Comparison of ENCODE assay signal across 9 mouse cellular contexts in the genomic region with DNA sequence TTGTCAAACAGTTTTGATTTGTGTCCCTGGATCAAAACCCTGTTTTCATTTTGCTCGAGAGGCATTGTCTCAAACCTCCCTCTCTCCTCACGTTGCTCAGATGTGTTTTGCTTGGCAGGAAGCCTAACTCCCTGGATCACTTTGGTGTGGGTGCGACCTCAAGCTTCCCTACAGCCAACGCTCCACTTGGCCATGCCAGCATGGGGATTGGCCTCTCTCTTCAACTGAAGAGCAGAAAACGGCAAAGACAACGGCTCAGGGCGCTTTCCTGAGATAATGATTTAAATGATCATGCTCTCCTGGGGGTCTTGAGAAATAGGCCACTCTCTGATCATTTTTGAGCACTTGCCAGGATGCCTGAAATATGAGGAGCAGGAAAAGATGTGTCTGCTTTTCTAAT.
DNase-seq lines count a peak whose midpoint lies in the region; ATAC-seq and TF ChIP-seq lines count a peak whose summit lies in the region.
"Had no signal": no experiment of that assay in that cellular context is flagged by ENCODE, and none has a peak within 500 bp of the region (broad histone marks: within the 10 kb centered on the region; RNA-seq: fewer than 3 reads in every experiment).

No protein-coding gene starts in this region.

- H3K27ac ChIP-seq in kidney, adult 2 months (ENCODE audit: insufficient read depth, low read depth, low read length): no peak overlapping the region
- H3K27ac ChIP-seq: neural tube, embryonic 12.5 days had no signal

- TF ChIP-seq POLR2A in kidney, adult 2 months (IDR thresholded peaks at IDR 0.05; ENCODE audit: low read depth, low read length): no peak

- no peak overlapping the region for H3K4me3 ChIP-seq in kidney, adult 2 months (ENCODE audit: insufficient read depth, low read depth, low read length)
- H3K4me3 ChIP-seq: neural tube, embryonic 12.5 days had no signal

- 0 out of 2 replicates have a peak, but pooled peaks cover 3% of the 10 kb centered on the region for H3K4me1 ChIP-seq in kidney, adult 2 months (ENCODE audit: control insufficient read depth, insufficient read depth, low read length)
- H3K4me1 ChIP-seq: neural tube, embryonic 12.5 days had no signal

- peak; percentile 10 for DNase-seq in kidney, adult 2 months
- DNase-seq in kidney, adult 18-20 months: no peak
- peak; percentile 20 for DNase-seq in brain, adult 2 months (ENCODE audit: low read depth, low spot score)
- DNase-seq in heart, adult 9 months (ENCODE audit: low spot score in 2 of 2): peak; percentile 42 to 52
- DNase-seq in lung, postnatal 14 days: peak; percentile 17
- no peak for DNase-seq in right cerebral cortex, postnatal 4 days
- no peak for DNase-seq in layer of hippocampus, adult 8-10 months (ENCODE audit: low spot score in 2 of 2)

- ATAC-seq in erythroblast, adult 5-6 weeks (replicated peaks; ENCODE audit: low FRiP score, poor library complexity, severe bottlenecking): no peak

- 12% methylated on average over 7 of the region's 7 CpGs for WGBS in kidney, adult 2 months

- H3K27me3 ChIP-seq in kidney, adult 2 months (replicated peaks; ENCODE audit: control insufficient read depth, insufficient read depth, low read length): no peaks in the 10 kb centered on the region
- H3K27me3 ChIP-seq: neural tube, embryonic 12.5 days had no signal

- H3K36me3 ChIP-seq in kidney, adult 2 months (ENCODE audit: control insufficient read depth, insufficient read depth, low read length): no peaks in the 10 kb centered on the region
- H3K36me3 ChIP-seq: neural tube, embryonic 12.5 days had no signal

- no peak for TF ChIP-seq CTCF in kidney, adult 2 months (conservative IDR thresholded peaks at IDR 0.05; ENCODE audit: insufficient read depth, insufficient read length, low read depth, low read length)

Comparison
In these comparisons a context has a peak if more than half of its experiments do, and no peak if none do; other contexts are left out.
1. DNase-seq: peak in kidney, adult 2 months (single experiment), brain, adult 2 months (single experiment), heart, adult 9 months (2 of 2) and lung, postnatal 14 days (single experiment); none in kidney, adult 18-20 months (single experiment), right cerebral cortex, postnatal 4 days (single experiment) and layer of hippocampus, adult 8-10 months (0 of 2).